Mouse (Mus musculus): ENCODE data around the gene Akap7.

GRCm38 (mm10) chr10:25304608-25305007, 3.1 kb downstream of the Akap7 start:
- no peak for TF ChIP-seq CTCF (IDR thresholded peaks at IDR 0.05; ENCODE audit: low read depth)
- no peak for TF ChIP-seq EP300 (IDR thresholded peaks at IDR 0.05; ENCODE audit: low read depth)
